Mouse (Mus musculus) embryonic facial prominence, embryonic 11.5 days (tissue): ENCODE data around the gene Slc16a4. TPM values are rescaled to one million over a fixed set of nuclear protein-coding genes. Genes with fewer than 3 reads are reported as not detected.
A peak's percentile ranks its signal among the peaks of the same experiment; 100 is the strongest.

ENCODE experiments used
- ATAC-seq: fragments of 200-750 bp; cut with Nextera tagmentation; replicated peaks from 2 replicates; pipeline ENCODE4 v1.8.0; 2017; ENCODE audit warnings: low read depth; ENCODE audit not compliant: insufficient number of reproducible peaks, low FRiP score, low TSS enrichment
- DNase-seq: peaks from one replicate; pipeline ENCODE4 v3.0.0-alpha.2; 2015; ENCODE audit warnings: low spot score
- H3K27ac ChIP-seq: fragments of 300-500 bp; sonication (generic); replicated peaks from 2 replicates; pipeline ENCODE4 v1.5.1; 2014; ENCODE audit warnings: mild to moderate bottlenecking, low read depth, low read length, control low read depth
- H3K27me3 ChIP-seq: fragments of 300-500 bp; sonication (generic); 2 replicates; pipeline ENCODE4 v1.6.1; 2014; ENCODE audit warnings: mild to moderate bottlenecking, low read length, moderate library complexity, mixed read lengths; ENCODE audit not compliant: control insufficient read depth, insufficient read depth
- H3K36me3 ChIP-seq: fragments of 300-500 bp; sonication (generic); replicated peaks from 2 replicates; pipeline ENCODE4 v1.6.1; 2014; ENCODE audit warnings: low read depth, mild to moderate bottlenecking, low read length, moderate library complexity, mixed read lengths; ENCODE audit not compliant: control insufficient read depth, insufficient read depth
- H3K4me1 ChIP-seq: fragments of 300-500 bp; sonication (generic); 2 replicates; pipeline ENCODE4 v1.6.1; 2014; ENCODE audit warnings: low read length, mixed read lengths; ENCODE audit not compliant: control insufficient read depth, insufficient read depth
- H3K4me2 ChIP-seq: fragments of 300-500 bp; sonication (generic); 2 replicates; pipeline ENCODE4 v1.6.1; 2014; ENCODE audit warnings: low read depth, mild to moderate bottlenecking, control low read depth, low read length, moderate library complexity
- H3K4me3 ChIP-seq: fragments of 300-500 bp; sonication (generic); 2 replicates; pipeline ENCODE4 v1.5.1; 2014; ENCODE audit warnings: low read depth, low read length, control low read depth
- H3K9ac ChIP-seq: fragments of 300-500 bp; sonication (generic); replicated peaks from 2 replicates; pipeline ENCODE4 v1.6.1; 2014; ENCODE audit warnings: mild to moderate bottlenecking, control low read depth, low read length
- H3K9me3 ChIP-seq: fragments of 300-500 bp; sonication (generic); replicated peaks from 2 replicates; pipeline ENCODE4 v1.6.1; 2016; ENCODE audit warnings: mild to moderate bottlenecking, low read length, inconsistent platforms, mixed read lengths; ENCODE audit not compliant: control insufficient read depth
- WGBS: fragments of 180-500 bp; shearing (Covaris S2); extraction: QIAGEN DNeasy Blood & Tissue Kit; methylation state at CpG from one replicate; pipeline ENCODE4 v1.1.7; 2014; 5-methylcytosine and 5-hydroxymethylcytosine counted together
- polyA plus RNA-seq: library from polyadenylated mRNA; unstranded; fragments of >200 nt; fragmentation: Nextera tagmentation; extraction: Ambion mirVana; gene quantifications from 2 replicates; pipeline ENCODE4 v1.2.1, GENCODE M21; 2014

Gene Slc16a4
- polyA plus RNA-seq, 1 experiment from 2014 or later: 3.4 TPM

- Histone ChIP-seq H3K9me3 (no peaks in the 10 kb centered on the region), H3K27ac (no peak overlapping the region), H3K9ac (peak overlapping the region; percentile 40), H3K4me2 (no peak overlapping the region), H3K4me3 (no peak overlapping the region), H3K4me1 (peaks cover 2% of the 10 kb centered on the region; the same call in 1 of the 2 replicates), H3K36me3 (no peaks in the 10 kb centered on the region), H3K27me3 (no peaks in the 10 kb centered on the region)
- 0% methylated on average over 11 of the region's 11 CpGs for WGBS
- DNase-seq: peak; percentile 80
- ATAC-seq: peak; percentile 89
Observed at GRCm38 (mm10) chr3:107356964-107357441, 66.0 kb downstream of the Slc16a4 start.

GRCm38 (mm10) chr3:107357700-107358234 lies 66.7 kb downstream of the Slc16a4 start:
- Histone ChIP-seq H3K9me3 (no peaks in the 10 kb centered on the region), H3K27me3 (no peaks in the 10 kb centered on the region), H3K4me2 (no peak overlapping the region), H3K4me1 (peaks cover 2% of the 10 kb centered on the region; the same call in 1 of the 2 replicates), H3K36me3 (no peaks in the 10 kb centered on the region), H3K9ac (no peak overlapping the region), H3K4me3 (no peak overlapping the region), H3K27ac (no peak overlapping the region)
- WGBS: 52% methylated on average over 3 of the region's 3 CpGs
- no peak for DNase-seq
- ATAC-seq: 0 out of 2 replicates have a peak, but pooled peaks have one; percentile 24

GRCm38 (mm10) chr3:107360341-107360740 lies 69.3 kb downstream of the Slc16a4 start:
- no peak overlapping the region for H3K4me3 ChIP-seq

More at GRCm38 (mm10) chr3:107360341-107360740, 69.3 kb downstream of the Slc16a4 start:
- H3K27ac ChIP-seq: no peak overlapping the region
- no peak overlapping the region for H3K4me2 ChIP-seq
- no peaks in the 10 kb centered on the region for H3K9me3 ChIP-seq
- no peak overlapping the region for H3K9ac ChIP-seq
- peaks cover 2% of the 10 kb centered on the region; the same call in 1 of the 2 replicates for H3K4me1 ChIP-seq
- ATAC-seq: no peak
- DNase-seq: peak; percentile 43
- no peaks in the 10 kb centered on the region for H3K36me3 ChIP-seq
- H3K27me3 ChIP-seq: no peaks in the 10 kb centered on the region
- 46% methylated on average over 4 of the region's 4 CpGs for WGBS

Other genes starting within 250 kb of the Slc16a4 start
- gene Kcna2, start 190.1 kb upstream of the Slc16a4 start, polyA plus RNA-seq: 0.20 and 0.24 TPM in 2 replicates
- not detected in 2 replicates for gene Kcna10, start 108.2 kb upstream of the Slc16a4 start, polyA plus RNA-seq
- not detected in 2 replicates for gene Cym, start 69.5 kb upstream of the Slc16a4 start, polyA plus RNA-seq
- 0.25 TPM in 1 of 2 replicates, not detected in the other for gene A630076J17Rik, start 60.6 kb upstream of the Slc16a4 start, polyA plus RNA-seq
- 0.15 TPM in 1 of 2 replicates, not detected in the other for gene Prok1, start 51.5 kb upstream of the Slc16a4 start, polyA plus RNA-seq
- gene Lamtor5, start 12.4 kb upstream of the Slc16a4 start, polyA plus RNA-seq: 186 and 191 TPM in 2 replicates
- gene Rbm15, start 42.4 kb downstream of the Slc16a4 start, polyA plus RNA-seq: 19.0 and 20.6 TPM in 2 replicates
- 0.14 and 0.26 TPM in 2 replicates for gene Kcnc4, start 168.3 kb downstream of the Slc16a4 start, polyA plus RNA-seq
- gene Slc6a17, start 226.8 kb downstream of the Slc16a4 start, polyA plus RNA-seq: 2.9 and 5.8 TPM in 2 replicates